Mouse (Mus musculus) heart, postnatal 0 days (tissue): ENCODE results near the gene Mia.

Source experiments
- CTCF ChIP-seq: IDR thresholded peaks from 2 replicates; pipeline ENCODE4 v1.5.1; 2016; ENCODE audit warnings: antibody characterized with exemption, control low read depth, low read depth
- EP300 ChIP-seq: IDR thresholded peaks from 2 replicates; pipeline ENCODE4 v1.6.1; 2016; ENCODE audit warnings: antibody characterized with exemption, low read depth

GRCm38 (mm10) chr7:27228865-27229264 is 47.9 kb upstream of the Mia start:
- no peak for TF ChIP-seq EP300
- no peak for TF ChIP-seq CTCF
